Mouse (Mus musculus) heart, adult 8-10 months (tissue): Measurements from ENCODE around the gene Celsr2. TPM values are rescaled to one million over a fixed set of nuclear protein-coding genes. Genes with fewer than 3 reads are reported as not detected.

ENCODE experiments used
- total RNA-seq, 4 experiments: library from RNA; stranded (reverse); gene quantifications; 2 replicates each; pipeline ENCODE4 v1.2.4; 2022

The Celsr2 gene
- total RNA-seq, 4 experiments from 2014 or later = 7.4 to 10.9 (median 9.0) TPM

Other genes starting within 250 kb of the Celsr2 start
- 10 to 100 TPM; 17.2 to 18.9 (median 18.1) TPM for gene Amigo1, start 229.2 kb downstream of the Celsr2 start, total RNA-seq
- 1 to 10 TPM; 5.4 to 8.3 (median 6.5) TPM for gene Cyb561d1, start 214.3 kb downstream of the Celsr2 start, total RNA-seq
- 1 to 10 TPM; 1.7 to 2.7 (median 2.3) TPM for gene Atxn7l2, start 204.6 kb downstream of the Celsr2 start, total RNA-seq
- gene Sypl2, start 188.9 kb downstream of the Celsr2 start, total RNA-seq = 1 to 10 TPM; 1.3 to 2.4 (median 2.1) TPM
- 10 to 100 TPM; 46.3 to 59.0 (median 50.8) TPM for gene Psma5, start 158.6 kb downstream of the Celsr2 start, total RNA-seq
- gene Sort1, start 131.5 kb downstream of the Celsr2 start, total RNA-seq = 10 to 100 TPM; 17.5 to 20.2 (median 19.0) TPM
- gene Mybphl, start 50.6 kb downstream of the Celsr2 start, total RNA-seq = 10 to 100 TPM; 42.7 to 64.1 (median 55.8) TPM
- gene Psrc1, start 31.7 kb downstream of the Celsr2 start, total RNA-seq = under 1 TPM in 3 of 4 experiments, not detected in 1; 0.20 to 0.31 (median 0.22) TPM
- gene Sars, start 29.7 kb upstream of the Celsr2 start, total RNA-seq = 10 to 100 TPM; 76.6 to 83.9 (median 80.0) TPM
- gene 1700013F07Rik, start 118.6 kb upstream of the Celsr2 start, total RNA-seq = not detected
- gene 5330417C22Rik, start 121.0 kb upstream of the Celsr2 start, total RNA-seq = under 1 TPM in 2 of 4 experiments, not detected in 2; 0.16 to 0.20 TPM
- 10 to 100 TPM; 28.6 to 29.7 (median 29.1) TPM for gene Tmem167b, start 146.9 kb upstream of the Celsr2 start, total RNA-seq
- gene Taf13, start 156.1 kb upstream of the Celsr2 start, total RNA-seq = 10 to 100 TPM; 13.2 to 17.9 (median 15.8) TPM
- gene Wdr47, start 175.7 kb upstream of the Celsr2 start, total RNA-seq = 10 to 100 TPM in 2 of 4 experiments, 1 to 10 TPM in 2; 7.2 to 10.3 (median 8.9) TPM
- 10 to 100 TPM; 40.5 to 51.6 (median 47.0) TPM for gene Clcc1, start 238.4 kb upstream of the Celsr2 start, total RNA-seq